Mouse (Mus musculus): ENCODE measurements around the gene Cryba1.

Cryba1 gene

DNA sequence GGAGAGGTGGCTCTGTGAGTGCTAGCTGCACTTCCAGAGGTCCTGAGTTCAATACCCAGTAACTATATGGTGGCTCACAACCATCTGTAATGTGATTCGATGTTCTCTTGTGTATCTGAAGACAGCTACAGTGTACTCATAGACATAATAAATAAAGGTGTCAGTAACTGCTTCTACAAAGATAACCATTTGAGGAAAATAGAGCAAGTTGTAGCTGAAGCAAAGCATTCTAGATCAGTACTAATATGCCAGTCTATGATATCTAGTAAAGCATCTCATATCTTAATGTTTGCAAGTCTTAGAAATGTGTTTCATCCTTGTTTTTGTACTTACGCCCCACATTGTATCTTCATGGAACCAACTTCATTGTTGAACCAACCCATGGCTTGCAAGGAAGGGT, 6.0 kb downstream of the Cryba1 start:
- no peak for DNase-seq (ENCODE audit: low spot score in 2 of 2)

DNA sequence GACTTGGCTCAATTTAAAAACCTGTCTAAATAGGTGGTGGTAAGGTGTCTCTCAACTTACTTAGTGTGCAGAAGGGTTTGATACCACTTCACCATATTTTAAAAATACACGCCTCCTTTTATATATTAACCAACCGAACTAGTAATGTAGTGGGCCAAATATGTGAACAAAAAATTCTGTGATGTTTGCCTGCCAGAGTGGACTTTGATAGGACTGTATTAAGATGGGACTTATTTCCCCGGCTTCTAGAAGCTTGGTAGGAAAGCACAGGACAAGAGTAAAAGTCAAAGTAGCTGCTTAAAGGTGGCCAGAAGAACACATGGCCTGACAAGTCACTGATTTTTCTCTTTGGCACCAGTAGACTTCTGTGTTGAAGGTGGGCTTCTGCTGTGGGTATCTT, 11.3 kb downstream of the Cryba1 start:
- DNase-seq (ENCODE audit: low spot score in 2 of 2): no peak

DNA sequence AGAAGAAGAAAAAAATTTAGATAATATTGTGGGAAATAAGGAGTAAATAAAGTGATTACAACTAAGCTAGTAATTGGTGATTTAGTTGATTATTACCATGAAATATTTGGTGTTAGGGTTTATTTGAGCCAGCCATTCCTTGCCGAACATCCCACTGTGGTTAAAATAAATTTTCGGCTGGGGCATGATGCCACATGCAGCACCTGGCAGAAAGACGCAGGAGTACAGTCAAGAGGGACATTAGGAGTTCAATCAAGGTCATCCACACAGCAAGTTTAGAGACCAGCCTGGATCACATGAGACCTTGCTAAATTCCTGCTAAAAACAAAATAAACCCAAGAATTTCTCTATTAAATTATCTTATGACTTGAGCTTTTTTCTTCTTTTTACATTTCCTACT, 16.0 kb downstream of the Cryba1 start:
- DNase-seq (ENCODE audit: low spot score in 2 of 2): no peak

DNA sequence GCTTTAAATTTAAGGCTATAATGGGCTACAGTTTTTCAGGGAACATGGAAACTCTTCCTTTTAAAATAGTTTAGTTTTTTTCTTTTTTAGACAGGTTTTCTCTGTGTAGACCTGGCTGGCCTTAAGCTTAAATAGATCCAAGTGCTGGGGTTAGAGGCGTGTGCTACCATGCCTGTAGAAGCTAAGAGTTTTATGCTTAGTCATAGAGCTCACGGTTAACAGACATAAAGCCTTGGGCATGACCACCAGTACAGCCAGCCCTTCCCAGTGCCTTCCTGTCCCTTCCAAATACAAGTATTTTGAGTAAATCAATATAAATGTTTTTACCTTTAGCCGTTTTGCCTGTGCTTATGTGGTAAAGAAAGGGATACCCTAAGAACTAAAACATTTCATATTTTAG, 19.2 kb downstream of the Cryba1 start:
- no peak for DNase-seq (ENCODE audit: low spot score in 2 of 2)

DNA sequence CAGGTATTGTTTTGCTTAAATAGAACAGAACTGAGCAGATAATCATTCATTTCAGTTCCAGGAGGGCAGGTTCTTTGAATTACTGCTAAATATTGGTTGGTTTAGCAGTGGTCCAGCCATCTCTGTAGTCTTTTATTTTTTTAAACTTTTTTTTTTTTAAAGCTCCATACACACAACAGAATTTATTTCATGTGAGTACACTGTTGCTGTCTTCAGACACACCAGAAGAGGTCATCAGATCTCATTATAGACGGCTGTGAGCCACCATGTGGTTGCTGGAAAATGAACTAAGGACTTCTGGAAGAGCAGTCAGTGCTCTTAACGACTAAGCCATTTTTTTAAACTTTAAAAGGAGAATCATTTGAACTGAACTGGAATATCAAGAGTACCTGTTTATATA, 27.9 kb downstream of the Cryba1 start:
- no peak for DNase-seq (ENCODE audit: low spot score in 2 of 2)

DNA sequence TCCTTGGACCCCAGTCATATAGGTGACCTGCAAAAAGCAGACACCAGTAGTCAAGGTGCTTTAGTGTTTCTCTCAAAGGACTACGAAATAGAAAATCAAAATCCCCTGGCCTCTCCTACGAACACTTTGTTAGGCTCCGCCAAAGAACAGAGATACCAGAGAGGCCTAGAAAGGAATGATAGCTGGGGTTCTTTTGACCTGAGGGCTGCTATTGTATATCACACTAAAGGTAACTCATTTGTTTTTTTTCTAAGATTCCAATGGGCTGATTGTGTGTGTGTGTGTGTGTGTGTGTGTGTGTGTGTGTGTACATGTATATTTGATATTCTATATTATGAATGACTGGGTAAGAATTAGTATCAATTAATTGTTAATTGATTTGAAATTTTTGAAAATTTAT, 32.1 kb downstream of the Cryba1 start:
- DNase-seq (ENCODE audit: low spot score in 2 of 2): no peak

DNA sequence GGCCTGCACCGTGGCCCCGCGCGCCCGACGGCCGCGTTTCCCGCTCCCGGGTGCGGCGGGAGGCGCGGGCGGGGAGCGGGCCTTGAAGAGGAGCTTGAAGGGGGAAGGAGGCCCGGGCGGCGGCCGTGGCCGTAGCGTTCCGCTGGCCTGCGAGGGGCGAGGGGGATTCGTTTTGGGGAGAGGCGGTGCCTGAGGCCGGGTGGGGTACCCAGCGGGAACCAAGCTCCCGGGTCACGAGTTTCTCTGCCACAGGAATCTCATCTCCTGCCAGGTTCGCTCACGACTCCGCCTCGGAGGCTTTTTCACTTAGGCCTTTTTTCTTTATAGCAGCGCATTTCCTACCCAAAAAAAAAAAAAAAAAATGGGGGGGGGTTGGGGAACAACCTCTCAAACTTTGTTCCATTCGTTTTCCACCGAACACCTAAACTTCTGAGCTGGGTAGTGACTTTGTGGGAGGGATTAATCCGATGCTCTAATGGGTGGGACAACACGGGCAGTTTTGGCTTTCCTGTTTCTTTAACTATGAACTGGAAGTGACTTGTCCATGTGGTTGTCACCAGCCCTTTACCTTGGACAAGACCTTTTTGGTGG, 37.4 kb downstream of the Cryba1 start:
- peak; percentile 28 to 39 for DNase-seq (ENCODE audit: low spot score in 2 of 2)

DNA sequence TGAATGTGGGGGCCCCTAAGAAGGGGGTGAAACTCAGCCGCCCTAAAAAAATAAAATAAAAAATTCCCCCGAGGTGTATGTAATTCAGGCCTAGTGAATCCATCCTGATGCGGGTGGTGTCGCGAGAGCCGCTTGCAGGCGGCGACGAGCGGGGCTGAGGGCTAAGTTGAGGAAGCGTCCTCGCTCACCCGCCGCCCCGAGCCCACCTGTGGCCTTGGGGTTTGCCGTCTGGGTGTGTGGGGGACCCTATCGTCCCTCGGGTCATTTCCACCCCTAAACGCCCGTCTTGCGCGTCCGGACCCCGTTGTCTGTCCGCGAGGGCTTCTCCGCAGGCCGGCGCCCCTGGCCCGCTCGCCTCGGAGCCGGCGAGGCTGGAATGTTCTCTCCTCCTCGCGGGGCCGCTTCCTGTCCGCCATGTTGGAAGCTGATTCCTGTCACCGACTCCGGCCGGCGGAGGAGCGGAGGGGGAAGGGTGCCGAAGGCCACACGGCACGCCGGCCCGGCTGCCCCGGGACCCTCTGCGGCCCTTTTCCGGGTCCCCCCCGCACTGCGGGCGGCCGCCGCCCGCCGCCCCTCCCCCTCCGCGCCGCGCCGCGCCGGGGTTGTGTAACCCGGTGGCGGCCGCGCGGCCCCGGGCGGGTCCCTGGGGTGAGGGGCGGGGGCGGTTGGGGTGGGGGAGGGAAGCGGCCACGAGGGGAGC, 38.1 kb downstream of the Cryba1 start:
- DNase-seq (ENCODE audit: low spot score in 2 of 2): peak; percentile 56 to 57

DNA sequence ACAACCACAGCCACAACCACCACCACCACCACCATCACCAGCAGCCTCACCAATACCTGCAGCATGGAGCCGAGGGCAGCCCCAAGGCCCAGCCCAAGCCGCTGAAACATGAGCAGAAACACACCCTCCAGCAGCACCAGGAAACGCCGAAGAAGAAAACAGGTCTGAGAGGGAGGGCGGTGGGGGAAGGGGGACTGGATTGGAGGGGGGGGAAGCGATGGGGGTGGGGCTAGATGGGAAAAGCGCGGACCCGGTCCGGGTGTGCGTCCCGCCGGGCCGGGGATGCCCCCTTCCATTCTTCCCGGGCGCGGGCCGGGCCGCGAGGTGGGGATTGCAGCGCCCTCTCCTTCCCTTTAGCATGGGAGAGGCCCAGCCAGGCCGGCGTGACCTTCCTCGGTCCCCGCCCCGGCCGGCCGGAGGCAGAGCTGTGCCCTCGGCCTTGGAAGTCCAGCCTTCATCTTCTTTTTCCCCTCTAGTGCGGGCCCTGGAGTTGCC, 38.7 kb downstream of the Cryba1 start:
- DNase-seq (ENCODE audit: low spot score in 2 of 2): peak; percentile 20 to 22

DNA sequence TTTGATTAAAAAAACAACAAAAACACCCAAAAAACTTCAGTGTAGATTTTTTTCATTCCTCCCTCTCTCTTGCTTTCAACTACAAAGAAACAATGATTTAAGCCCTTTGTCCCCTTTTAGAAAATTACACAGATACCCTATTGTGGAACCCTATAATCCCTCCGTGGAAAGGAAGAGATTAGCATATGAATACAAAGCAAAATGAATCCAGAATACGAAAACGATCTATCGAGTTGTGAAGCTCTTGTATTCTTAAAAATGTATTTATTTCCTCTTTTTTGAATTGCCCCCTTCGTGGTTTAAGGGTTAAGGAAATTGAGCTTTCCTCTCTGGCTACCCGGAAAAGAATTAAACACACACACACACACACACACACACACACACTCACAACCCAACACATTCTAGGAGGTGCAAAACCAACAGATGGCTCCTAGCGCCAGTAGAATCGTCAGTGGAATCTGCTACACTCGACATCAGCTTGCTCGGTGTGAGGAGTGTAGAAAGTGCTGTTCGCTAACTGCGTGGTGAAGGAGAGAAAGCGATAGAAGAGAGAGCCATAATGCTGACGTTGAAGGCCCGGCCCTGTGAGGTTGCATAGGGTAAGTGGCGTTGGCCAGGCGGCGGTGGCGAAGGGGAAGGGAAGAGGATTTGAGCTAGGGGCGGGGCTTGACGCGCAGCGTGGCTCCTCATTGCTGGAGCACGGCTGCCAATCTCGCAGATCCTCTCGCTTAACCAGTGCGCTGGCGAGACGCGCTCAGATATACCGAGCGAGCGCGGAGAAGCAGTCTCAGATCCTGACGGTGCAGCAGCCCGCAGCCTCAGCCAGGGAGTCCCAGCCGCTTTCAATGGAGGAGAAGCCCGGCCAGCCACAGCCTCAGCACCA, 39.5 kb downstream of the Cryba1 start, which contains the start of gene Nufip2:
Gene Nufip2, plus strand, starts transcription at position 773 of the 883 bp plus-strand sequence.
- DNase-seq (ENCODE audit: low spot score in 2 of 2): peak; percentile 99 to 100

DNA sequence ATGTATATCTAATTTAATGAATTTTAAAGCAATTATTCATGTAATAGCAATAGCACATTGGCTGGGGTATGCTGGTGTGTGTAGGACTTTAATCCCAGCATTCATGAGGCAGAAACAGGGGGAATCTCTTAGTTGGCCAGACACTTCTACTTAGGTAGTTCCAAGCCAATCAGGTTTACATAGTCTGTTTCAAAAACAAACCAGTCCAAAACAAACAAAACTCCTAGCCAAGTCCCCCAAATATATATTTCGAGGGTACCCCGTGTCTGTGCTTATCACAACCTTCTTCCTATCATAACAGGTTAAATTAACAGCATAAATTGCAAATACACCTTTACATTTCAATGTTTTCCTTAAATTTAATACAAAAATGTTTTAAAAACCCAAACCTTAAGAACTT, 40.2 kb downstream of the Cryba1 start:
- no peak for DNase-seq (ENCODE audit: low spot score in 2 of 2)

DNA sequence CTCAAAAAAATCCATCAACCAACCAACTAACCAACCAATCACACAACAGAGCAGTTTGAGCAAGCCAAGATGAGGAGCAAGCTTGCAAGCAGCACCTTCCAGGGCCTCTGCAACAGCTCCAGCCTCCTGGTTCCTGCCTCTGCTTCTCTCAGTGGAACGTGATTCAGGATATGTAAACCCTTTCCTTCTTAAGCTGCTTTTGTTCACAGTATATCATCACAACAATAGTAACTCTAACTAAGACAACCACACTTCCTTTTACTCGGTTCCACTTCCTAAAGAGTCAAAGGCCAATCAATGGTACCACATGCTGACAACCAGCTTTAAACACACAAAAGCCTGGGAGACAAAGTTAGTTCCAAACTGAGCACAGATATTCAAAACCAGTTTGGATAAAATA, 45.1 kb downstream of the Cryba1 start:
- no peak for DNase-seq (ENCODE audit: low spot score in 2 of 2)

DNA sequence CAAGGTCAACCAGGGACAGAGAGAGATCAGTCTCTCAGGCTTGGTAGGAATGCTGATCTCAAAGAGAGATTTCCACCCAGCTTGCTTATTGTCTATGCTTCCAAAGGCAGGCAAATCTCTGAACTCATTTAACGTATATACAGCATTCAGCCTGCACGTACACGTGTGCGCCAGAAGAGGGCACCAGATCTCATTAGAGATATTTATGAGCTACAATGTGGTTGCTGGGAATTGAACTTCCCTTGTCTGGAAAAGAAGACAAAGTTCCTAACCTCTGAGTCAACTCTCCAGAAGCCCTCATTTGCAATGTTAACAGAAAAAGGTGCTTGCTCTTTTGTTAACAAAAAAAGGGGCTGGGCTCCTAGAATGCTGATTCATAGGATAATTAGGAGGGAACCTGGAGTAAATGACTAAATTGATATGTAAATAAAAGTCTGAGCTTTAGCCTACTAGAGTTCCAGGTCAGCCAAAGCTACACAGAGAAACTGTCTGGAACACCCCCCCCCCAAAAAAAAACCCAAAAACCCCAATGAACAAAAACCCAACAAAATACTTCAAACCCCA, 51.6 kb downstream of the Cryba1 start:
- DNase-seq (ENCODE audit: low spot score in 2 of 2): no peak

DNA sequence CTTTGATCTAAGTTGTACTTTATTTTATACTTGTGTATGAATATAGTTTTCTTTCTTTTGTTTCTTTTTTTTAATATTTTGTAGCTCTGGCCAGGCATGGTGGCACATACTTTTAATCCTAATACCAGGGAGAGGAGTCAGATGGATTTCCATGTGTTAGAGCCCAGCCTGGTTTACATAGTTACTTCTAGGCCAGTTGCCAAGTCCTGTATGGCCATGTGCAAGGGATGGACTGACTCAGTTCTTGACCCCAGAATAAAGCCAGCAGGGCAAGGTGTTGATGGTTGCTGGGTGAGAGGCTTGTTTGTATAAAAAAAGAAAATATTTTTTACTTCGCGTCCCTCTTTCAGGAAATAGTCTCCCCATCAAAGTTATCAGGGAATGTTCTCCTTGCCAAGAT, 52.3 kb downstream of the Cryba1 start:
- DNase-seq (ENCODE audit: low spot score in 2 of 2): no peak
